Mouse (Mus musculus): ENCODE results near the gene Stk38l. TPM values are rescaled to one million over a fixed set of nuclear protein-coding genes. Genes with fewer than 3 reads are reported as not detected.
"Not testable (repeated sequence)": the region's sequence is repeated elsewhere in the genome, so short reads cannot be mapped to it uniquely, and the experiment has no call there.

Gene Stk38l
- total and polyA plus RNA-seq, 3 experiments, result 3.1 to 14.4 (median 13.9) TPM

- Histone ChIP-seq H3K79me2 (replicated peaks; ENCODE audit: control insufficient read depth, insufficient read depth, low read length) (peaks cover 8% of the 10 kb centered on the region), H3K36me3 (ENCODE audit: control insufficient read depth, insufficient read depth, low read length) (peaks cover 22% of the 10 kb centered on the region), H3K27ac (no peak overlapping the region), H3K4me1 (ENCODE audit: control insufficient read depth, insufficient read depth, low read length) (peaks cover 12% of the 10 kb centered on the region), H3K4me3 (no peak overlapping the region), H3K9ac (ENCODE audit: low read depth, low read length) (no peak overlapping the region), H3K27me3 (ENCODE audit: control insufficient read depth, insufficient read depth, low read length) (no peaks in the 10 kb centered on the region)
- intact Hi-C loops (cut with DNase I), result no loop called here
- TF ChIP-seq EP300 (IDR thresholded peaks at IDR 0.05; ENCODE audit: insufficient read depth, low read depth, low read length) (no peak), CTCF (IDR thresholded peaks at IDR 0.05) (no peak), POLR2A (IDR thresholded peaks at IDR 0.05; ENCODE audit: insufficient read depth, low read depth, low read length) (no peak)
- no peak for DNase-seq
Measured at GRCm38 (mm10) chr6:146740724-146741123, 15.9 kb downstream of the Stk38l start.

- 58% methylated on average over 5 of the region's 5 CpGs for WGBS
- no peak overlapping the region for H3K9ac ChIP-seq (ENCODE audit: low read depth, low read length)
- H3K27me3 ChIP-seq (ENCODE audit: control insufficient read depth, insufficient read depth, low read length), result no peaks in the 10 kb centered on the region
- H3K27ac ChIP-seq, result no peak overlapping the region
- no peak for DNase-seq
- TF ChIP-seq EP300 (IDR thresholded peaks at IDR 0.05; ENCODE audit: insufficient read depth, low read depth, low read length) (no peak), POLR2A (IDR thresholded peaks at IDR 0.05; ENCODE audit: insufficient read depth, low read depth, low read length) (no peak), CTCF (IDR thresholded peaks at IDR 0.05) (no peak)
- H3K79me2 ChIP-seq (replicated peaks; ENCODE audit: control insufficient read depth, insufficient read depth, low read length), result peaks cover 6% of the 10 kb centered on the region
- no peak overlapping the region for H3K4me3 ChIP-seq
- H3K4me1 ChIP-seq (ENCODE audit: control insufficient read depth, insufficient read depth, low read length), result peaks cover 6% of the 10 kb centered on the region
- intact Hi-C loops (cut with DNase I), result no loop called here
- H3K36me3 ChIP-seq (ENCODE audit: control insufficient read depth, insufficient read depth, low read length), result peaks cover 27% of the 10 kb centered on the region
Measured at GRCm38 (mm10) chr6:146741986-146742635, 17.3 kb downstream of the Stk38l start.

GRCm38 (mm10) chr6:146744266-146744665 lies 19.5 kb downstream of the Stk38l start:
- H3K36me3 ChIP-seq (ENCODE audit: control insufficient read depth, insufficient read depth, low read length), result peaks cover 25% of the 10 kb centered on the region
- H3K27ac ChIP-seq; H3K9ac ChIP-seq (ENCODE audit: low read depth, low read length); DNase-seq; H3K4me1 ChIP-seq (ENCODE audit: control insufficient read depth, insufficient read depth, low read length); H3K79me2 ChIP-seq (replicated peaks; ENCODE audit: control insufficient read depth, insufficient read depth, low read length); intact Hi-C loops (cut with DNase I); H3K27me3 ChIP-seq (ENCODE audit: control insufficient read depth, insufficient read depth, low read length); H3K4me3 ChIP-seq: not testable (repeated sequence)
- WGBS, result 97% methylated on average over 7 of the region's 7 CpGs

GRCm38 (mm10) chr6:146745180-146745579 lies 20.4 kb downstream of the Stk38l start:
- intact Hi-C loops (cut with DNase I), result no loop called here

GRCm38 (mm10) chr6:146746577-146746976 lies 21.8 kb downstream of the Stk38l start:
- intact Hi-C loops (cut with DNase I), result no loop called here
- no peak overlapping the region for H3K9ac ChIP-seq (ENCODE audit: low read depth, low read length)
- H3K27me3 ChIP-seq (ENCODE audit: control insufficient read depth, insufficient read depth, low read length), result no peaks in the 10 kb centered on the region
- peak overlapping the region; percentile 57 for H3K27ac ChIP-seq
- H3K79me2 ChIP-seq (replicated peaks; ENCODE audit: control insufficient read depth, insufficient read depth, low read length), result peaks cover 6% of the 10 kb centered on the region; the same call in 1 of the 2 replicates
- 27% methylated on average over 5 of the region's 5 CpGs for WGBS
- H3K36me3 ChIP-seq (ENCODE audit: control insufficient read depth, insufficient read depth, low read length), result peaks cover 29% of the 10 kb centered on the region
- no peak for DNase-seq
- H3K4me3 ChIP-seq, result no peak overlapping the region
- TF ChIP-seq CTCF (IDR thresholded peaks at IDR 0.05) (no peak), POLR2A (IDR thresholded peaks at IDR 0.05; ENCODE audit: insufficient read depth, low read depth, low read length) (no peak), EP300 (IDR thresholded peaks at IDR 0.05; ENCODE audit: insufficient read depth, low read depth, low read length) (no peak)
- peaks cover 10% of the 10 kb centered on the region for H3K4me1 ChIP-seq (ENCODE audit: control insufficient read depth, insufficient read depth, low read length)

More at GRCm38 (mm10) chr6:146745180-146745579, 20.4 kb downstream of the Stk38l start:
- Histone ChIP-seq H3K27me3 (ENCODE audit: control insufficient read depth, insufficient read depth, low read length) (no peaks in the 10 kb centered on the region), H3K4me3 (no peak overlapping the region), H3K9ac (ENCODE audit: low read depth, low read length) (no peak overlapping the region), H3K36me3 (ENCODE audit: control insufficient read depth, insufficient read depth, low read length) (peaks cover 29% of the 10 kb centered on the region), H3K79me2 (replicated peaks; ENCODE audit: control insufficient read depth, insufficient read depth, low read length) (peaks cover 8% of the 10 kb centered on the region), H3K4me1 (ENCODE audit: control insufficient read depth, insufficient read depth, low read length) (peaks cover 10% of the 10 kb centered on the region), H3K27ac (no peak overlapping the region)
- DNase-seq, result no peak
- TF ChIP-seq POLR2A (IDR thresholded peaks at IDR 0.05; ENCODE audit: insufficient read depth, low read depth, low read length) (no peak), CTCF (IDR thresholded peaks at IDR 0.05) (no peak)
- WGBS, result 98% methylated on average over 1 of the region's 1 CpGs

- Histone ChIP-seq H3K4me3 (no peak overlapping the region), H3K4me1 (ENCODE audit: control insufficient read depth, insufficient read depth, low read length) (peaks cover 12% of the 10 kb centered on the region), H3K27me3 (ENCODE audit: control insufficient read depth, insufficient read depth, low read length) (no peaks in the 10 kb centered on the region), H3K9ac (ENCODE audit: low read depth, low read length) (no peak overlapping the region), H3K27ac (peak overlapping the region; percentile 57), H3K79me2 (replicated peaks; ENCODE audit: control insufficient read depth, insufficient read depth, low read length) (peaks cover 6% of the 10 kb centered on the region; the same call in 1 of the 2 replicates), H3K36me3 (ENCODE audit: control insufficient read depth, insufficient read depth, low read length) (peaks cover 29% of the 10 kb centered on the region)
- TF ChIP-seq EP300 (IDR thresholded peaks at IDR 0.05; ENCODE audit: insufficient read depth, low read depth, low read length) (no peak), CTCF (IDR thresholded peaks at IDR 0.05) (no peak)
- no peak for DNase-seq
- intact Hi-C loops (cut with DNase I), result no loop called here
Measured at GRCm38 (mm10) chr6:146747057-146747456, 22.3 kb downstream of the Stk38l start.

All from heart, adult 2 months (tissue).